Mouse (Mus musculus) left cerebral cortex, adult 9 months (tissue): ENCODE measurements at regions not wholly inside any gene's neighbourhood (a gene's known extent, or its start where the extent isn't known, plus 50 kb on each side); places are given as distances from the start of the nearest gene placed in this dataset.

Source experiments
- DNase-seq, 2 experiments: peaks; one replicate each; pipeline ENCODE4 v3.0.0; 2022; ENCODE audit warnings: low spot score in 2 of 2

DNA sequence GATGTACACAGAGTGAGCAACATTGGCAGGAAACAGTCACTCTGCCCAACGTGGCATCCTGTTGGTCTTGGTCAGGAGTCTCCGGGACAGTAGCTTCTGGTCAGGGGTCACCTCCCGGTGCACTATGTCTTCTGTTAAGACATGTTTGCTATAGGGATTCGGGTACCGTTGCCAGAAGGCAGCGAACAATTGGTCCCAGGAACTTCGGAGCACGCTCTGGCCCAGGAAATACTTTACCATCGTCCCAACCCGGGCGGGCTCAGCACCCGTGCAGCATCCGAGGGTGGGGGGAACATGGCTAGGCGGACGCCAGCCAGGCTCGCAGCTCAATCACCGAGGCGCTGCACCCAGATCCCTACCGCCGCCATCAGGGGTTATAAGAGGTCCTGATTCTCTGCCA, 80.6 kb upstream of the Adam23 start:
- no peak for DNase-seq

DNA sequence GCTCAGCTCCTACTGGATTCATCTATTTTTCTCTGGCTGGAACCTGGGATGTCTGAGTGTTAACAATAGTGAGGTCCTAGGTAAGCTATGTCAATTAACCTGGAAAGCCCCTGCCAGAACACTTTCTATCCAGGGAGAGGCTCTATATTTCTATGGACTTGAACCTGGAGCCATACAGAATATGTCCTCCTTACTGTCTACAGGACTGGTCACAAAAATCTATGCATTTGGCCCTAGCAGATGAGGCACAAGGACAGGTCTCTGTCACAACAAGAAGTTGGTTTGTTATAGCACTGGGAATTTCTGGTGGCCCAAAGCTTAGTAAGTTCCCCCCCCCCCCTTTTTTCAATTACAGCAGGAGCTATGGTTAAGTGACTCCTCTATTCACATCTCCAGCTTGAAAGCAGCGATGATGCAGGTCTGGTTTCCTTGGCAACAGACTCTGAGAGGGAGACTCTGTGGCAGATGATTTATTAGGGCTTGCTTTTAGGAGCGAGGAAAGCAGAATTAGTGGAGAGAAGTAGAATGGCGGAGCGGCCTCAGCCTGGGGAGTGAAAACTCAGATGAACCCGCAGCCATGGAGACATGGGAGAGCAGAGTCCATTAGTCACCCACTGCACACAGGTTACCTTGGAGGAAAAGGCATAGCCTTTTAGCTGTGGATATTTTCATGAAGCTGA, 77.9 kb upstream of the Adam23 start:
- DNase-seq: peak; percentile 39 to 44

DNA sequence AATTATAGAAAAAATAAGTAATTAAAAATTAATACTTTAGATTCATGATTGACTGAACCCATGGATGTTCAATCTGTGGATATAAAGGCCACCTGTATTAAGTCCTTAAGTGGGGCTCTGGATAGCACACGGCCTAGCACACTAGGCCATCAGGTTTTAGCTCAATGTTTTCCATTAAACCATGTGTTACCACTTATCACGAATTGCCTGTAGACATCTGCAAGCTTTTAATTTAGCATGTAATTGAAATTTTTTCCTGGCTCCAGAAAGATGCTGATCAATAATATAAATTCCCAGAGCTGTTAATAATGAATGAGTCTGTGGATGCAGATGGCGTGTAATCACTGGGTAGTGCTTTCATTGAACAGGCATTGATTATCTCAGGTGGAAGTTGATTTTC, 76.8 kb upstream of the Adam23 start:
- no peak for DNase-seq

DNA sequence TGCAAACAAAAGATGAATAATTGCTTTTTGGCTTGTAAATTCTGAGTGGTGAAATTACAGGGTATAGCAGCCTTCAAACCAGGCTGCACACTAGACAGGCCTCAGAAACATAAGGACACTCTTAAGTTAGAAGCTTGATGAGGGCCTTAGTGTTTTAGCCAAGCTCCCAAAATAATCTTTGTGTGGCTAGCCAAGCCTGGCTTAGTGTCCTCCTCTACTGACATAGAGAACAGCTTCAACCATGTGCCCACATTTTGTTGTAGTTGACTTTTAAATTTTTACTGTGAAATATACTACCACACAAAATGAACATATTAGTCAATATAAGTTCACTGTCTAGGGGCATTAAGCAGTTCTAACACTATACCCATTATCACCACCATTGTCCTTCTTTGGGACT, 76.1 kb upstream of the Adam23 start:
- no peak for DNase-seq

DNA sequence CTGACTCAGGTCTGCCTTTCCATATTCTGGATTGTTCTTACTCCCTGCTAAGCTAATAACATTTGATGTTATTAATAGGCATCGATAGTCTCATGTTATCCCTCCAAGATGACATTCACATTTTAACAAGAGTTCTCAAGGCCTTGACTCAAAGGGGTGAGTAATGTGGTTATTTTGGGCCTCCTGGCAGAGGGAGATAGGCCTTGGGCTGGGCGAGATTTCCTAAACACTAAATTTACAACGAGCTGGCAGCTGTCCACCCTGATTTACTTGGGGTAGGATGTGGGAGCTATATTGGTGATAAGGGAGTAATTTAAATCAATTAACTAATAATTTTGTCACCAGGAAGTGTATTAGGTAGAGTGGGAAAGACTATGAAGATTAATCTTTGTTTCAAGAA, 62.6 kb upstream of the Adam23 start:
- DNase-seq: no peak

DNA sequence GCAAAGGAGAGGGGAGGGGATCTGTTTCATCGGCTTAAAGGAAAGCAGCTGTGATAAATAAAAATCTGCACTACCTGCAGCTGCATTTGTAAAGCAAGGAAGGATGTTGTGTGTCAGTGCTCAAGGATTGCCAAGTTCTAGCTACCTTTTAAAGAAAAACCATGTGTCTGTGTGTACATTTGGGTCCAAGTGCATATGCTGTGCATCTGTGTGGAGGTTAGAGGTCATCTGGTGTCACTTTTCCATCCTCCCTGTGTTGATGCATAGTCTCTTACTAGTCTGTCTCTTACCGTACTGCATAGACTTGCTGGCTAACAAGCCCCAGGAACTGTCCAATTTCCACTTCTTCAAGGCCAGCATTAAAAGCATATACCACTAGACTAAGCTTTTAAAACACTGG, 60.6 kb upstream of the Adam23 start:
- no peak for DNase-seq

DNA sequence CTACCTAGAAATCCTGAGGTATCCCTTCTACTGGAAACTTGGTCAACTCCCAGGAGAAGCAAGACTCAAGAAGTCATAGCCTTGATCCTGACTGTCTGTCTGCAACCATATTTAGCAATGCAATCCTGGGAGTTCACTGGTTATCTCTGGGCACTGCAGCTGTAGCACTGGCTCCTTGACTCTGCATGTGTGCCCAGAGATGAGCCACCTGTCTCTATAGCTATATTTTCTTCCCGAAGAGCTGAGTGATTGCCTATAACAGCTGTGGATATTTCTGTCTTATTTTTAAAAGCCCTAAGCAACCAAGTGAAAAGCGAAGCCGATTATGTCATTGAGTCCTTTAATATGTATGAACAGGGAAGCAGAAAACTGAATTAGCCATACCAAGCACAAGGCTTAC, 50.3 kb upstream of the Adam23 start:
- no peak for DNase-seq
